Mouse (Mus musculus) kidney, adult 11 months (tissue): ENCODE data around the gene Phf19.
A peak's percentile ranks its signal among the peaks of the same experiment; 100 is the strongest.

Experiments
- DNase-seq: peaks from one replicate; pipeline ENCODE4 v3.0.0; 2022

Gene Phf19

GRCm38 (mm10) chr2:34895503-34896113 lies 18.2 kb downstream of the Phf19 start:
- DNase-seq, result no peak

GRCm38 (mm10) chr2:34893950-34894349 lies 19.9 kb downstream of the Phf19 start:
- DNase-seq, result no peak

DNA sequence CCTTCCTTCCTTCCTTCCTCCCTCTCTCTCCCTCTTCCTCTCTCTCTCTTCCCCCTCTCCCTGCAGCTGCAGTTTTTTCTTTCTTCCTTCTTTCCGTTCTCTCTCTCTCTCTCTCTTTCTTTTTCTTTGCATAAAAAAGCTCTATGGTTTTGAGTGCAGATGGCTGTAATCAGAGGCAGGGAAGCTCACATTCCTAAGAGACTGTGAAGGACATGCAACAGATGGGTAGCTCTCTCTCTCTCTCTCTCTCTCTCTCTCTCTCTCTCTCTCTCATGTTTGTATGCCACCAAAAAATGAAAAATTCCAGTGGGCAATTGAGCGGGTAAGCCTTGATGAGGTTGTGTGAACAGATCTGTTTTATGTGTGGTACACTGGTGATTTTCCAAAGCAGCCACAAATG lies 29.6 kb downstream of the Phf19 start:
- no peak for DNase-seq

DNA sequence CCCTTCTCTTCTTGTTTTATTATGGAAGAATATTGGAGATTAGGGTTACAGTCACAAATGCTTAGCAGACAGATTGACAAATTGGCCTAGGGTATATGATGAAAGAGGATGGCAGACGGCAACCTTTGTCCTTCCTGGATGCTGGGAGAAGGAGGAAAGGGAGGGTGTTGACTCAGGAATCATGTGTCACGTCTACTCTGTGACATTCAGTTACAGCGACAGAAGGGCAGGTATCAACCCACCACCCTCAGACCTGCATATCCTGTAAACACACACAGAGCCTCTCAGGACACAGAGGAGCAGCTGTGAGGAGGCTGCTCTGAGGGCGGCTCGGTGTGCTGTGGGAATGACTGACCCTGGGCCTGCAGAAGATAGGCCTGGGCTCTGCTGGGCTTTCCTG lies 30.6 kb downstream of the Phf19 start:
- no peak for DNase-seq

GRCm38 (mm10) chr2:34882757-34883156 lies 31.1 kb downstream of the Phf19 start:
- DNase-seq, result no peak

DNA sequence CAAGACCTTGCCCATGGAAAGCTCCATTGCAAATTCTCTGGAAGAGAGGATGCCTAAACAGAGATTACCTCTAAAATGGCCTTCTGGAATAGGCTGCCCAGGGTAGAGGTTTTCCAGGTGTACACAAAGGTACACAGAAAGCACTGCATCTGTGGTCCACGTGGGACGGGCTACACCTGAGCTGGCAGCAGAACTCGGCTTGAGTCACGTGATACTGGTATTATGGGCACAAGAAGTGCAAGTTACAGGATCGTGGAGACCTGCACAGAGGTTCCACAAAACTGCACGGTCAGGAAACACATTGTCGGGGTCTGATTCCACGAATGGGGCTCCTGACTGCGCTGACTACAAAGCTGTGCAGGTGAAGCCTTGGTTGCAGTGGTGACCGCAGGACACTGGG lies 33.8 kb downstream of the Phf19 start:
- DNase-seq, result peak; percentile 46

GRCm38 (mm10) chr2:34874816-34875345 lies 38.9 kb downstream of the Phf19 start, which contains the start of gene Psmd5:
Gene Psmd5, minus strand, starts transcription at chr2:34874968.
- peak; percentile 47 for DNase-seq

GRCm38 (mm10) chr2:34874271-34874670 lies 39.6 kb downstream of the Phf19 start, which contains the start of gene Cutal:
Gene Cutal, plus strand, starts transcription at chr2:34874396.
- DNase-seq, result peak; percentile 82

- DNase-seq, result peak; percentile 95
Observed at GRCm38 (mm10) chr2:34870520-34871474, 43.0 kb downstream of the Phf19 start.

- DNase-seq, result no peak
Observed at GRCm38 (mm10) chr2:34869680-34870079, 44.1 kb downstream of the Phf19 start.

GRCm38 (mm10) chr2:34857728-34858127 lies 56.1 kb downstream of the Phf19 start:
- no peak for DNase-seq

DNA sequence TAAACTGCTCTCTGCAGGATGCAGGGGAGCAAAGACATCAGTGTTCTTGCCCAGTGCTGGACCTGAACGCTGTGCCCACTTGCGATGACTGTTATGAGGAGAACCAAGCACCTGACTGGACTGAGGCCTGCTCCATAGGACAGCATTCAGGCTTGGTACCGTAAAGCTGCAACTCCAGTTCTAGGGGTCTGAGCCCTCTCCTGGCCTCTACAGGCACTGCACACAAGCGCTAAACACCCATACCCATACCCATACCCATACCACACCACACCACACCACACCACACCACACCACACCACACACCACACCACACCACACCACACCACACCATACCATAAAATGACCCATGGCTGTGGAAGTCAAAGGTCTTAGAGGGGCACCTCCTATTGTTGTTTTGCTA lies 58.6 kb downstream of the Phf19 start:
- no peak for DNase-seq

- no peak for DNase-seq
Observed at GRCm38 (mm10) chr2:34847702-34848101, 66.1 kb downstream of the Phf19 start.
